Mouse (Mus musculus) ES-E14 (cell line): ENCODE measurements around the gene Zfp354a. TPM values are rescaled to one million over a fixed set of nuclear protein-coding genes. Genes with fewer than 3 reads are reported as not detected.
"Not testable (repeated sequence)": the region's sequence is repeated elsewhere in the genome, so short reads cannot be mapped to it uniquely, and the experiment has no call there.

Experiments
- DNase-seq: peaks from one replicate; pipeline ENCODE4 v3.0.0-alpha.2; 2013; ENCODE audit warnings: low read depth, low spot score
- H3K27ac ChIP-seq: 2 replicates; pipeline ENCODE4 v1.5.1; 2012; ENCODE audit warnings: low read depth, mild to moderate bottlenecking, low read length, moderate library complexity, mixed read lengths; ENCODE audit not compliant: poor library complexity, insufficient read depth, severe bottlenecking
- H3K36me3 ChIP-seq: 2 replicates; pipeline ENCODE4 v1.6.1; 2012; ENCODE audit warnings: mild to moderate bottlenecking, low read length, moderate library complexity, mixed read lengths; ENCODE audit not compliant: control insufficient read depth, poor library complexity, insufficient read depth, severe bottlenecking
- H3K4me1 ChIP-seq, 2 experiments: fragments of 150-350 bp in 1 of 2; sonication (generic) in 1 of 2; 2 replicates each; pipeline ENCODE4 v1.6.1; 2012; ENCODE audit warnings: low read length in 2 of 2, mild to moderate bottlenecking in 1 of 2, mixed read lengths in 1 of 2; ENCODE audit not compliant: control insufficient read depth in 2 of 2, insufficient read depth in 2 of 2, poor library complexity in 1 of 2
- H3K4me3 ChIP-seq, 2 experiments: fragments of 150-350 bp in 1 of 2; sonication (generic) in 1 of 2; 2 replicates each; pipeline ENCODE4 v1.5.1; 2012; ENCODE audit warnings: low read length in 2 of 2, low read depth in 1 of 2, mild to moderate bottlenecking in 1 of 2, mixed read lengths in 1 of 2; ENCODE audit not compliant: insufficient read depth in 1 of 2, poor library complexity in 1 of 2, severe bottlenecking in 1 of 2
- H3K9ac ChIP-seq: 2 replicates; pipeline ENCODE4 v1.6.1; 2012; ENCODE audit warnings: low read depth, mild to moderate bottlenecking, low read length, mixed read lengths; ENCODE audit not compliant: poor library complexity, insufficient read depth, severe bottlenecking
- H3K9me3 ChIP-seq: fragments of 150-350 bp; sonication (generic); 2 replicates; pipeline ENCODE4 v1.6.1; 2012; ENCODE audit warnings: low read depth, mild to moderate bottlenecking, low read length; ENCODE audit not compliant: control insufficient read depth, insufficient read depth
- CHD2 ChIP-seq: IDR thresholded peaks from 2 replicates; pipeline ENCODE4 v1.6.1; 2014; ENCODE audit warnings: mild to moderate bottlenecking, low read depth, low read length, inconsistent platforms
- HCFC1 ChIP-seq: IDR thresholded peaks from 2 replicates; pipeline ENCODE4 v1.6.1; 2012; ENCODE audit warnings: low read length, inconsistent platforms, borderline replicate concordance; ENCODE audit not compliant: insufficient read depth
- MAFK ChIP-seq: IDR thresholded peaks from 2 replicates; pipeline ENCODE4 v1.6.1; 2014; ENCODE audit warnings: mild to moderate bottlenecking, low read depth, low read length, inconsistent platforms; ENCODE audit not compliant: insufficient read depth
- ZC3H11A ChIP-seq: IDR thresholded peaks from 2 replicates; pipeline ENCODE4 v1.6.1; 2012; ENCODE audit warnings: low read depth, mild to moderate bottlenecking, inconsistent platforms, low read length, borderline replicate concordance
- ZNF384 ChIP-seq: IDR thresholded peaks from 2 replicates; pipeline ENCODE4 v1.6.1; 2012; ENCODE audit warnings: low read depth, low read length, inconsistent platforms
- in situ Hi-C, 2 experiments: fragments of 600-800 bp; cut with MboI; formaldehyde crosslinking; loops; one replicate each; pipeline ENCODE4 v1.15.1; 2025; ENCODE audit warnings: low sequenced_read_pairs in 2 of 2, inconsistent platforms in 1 of 2; ENCODE audit not compliant: unreplicated experiment in 2 of 2
- total RNA-seq: library from RNA; depleted of rRNA; stranded (reverse); fragments of 300-350 nt; gene quantifications from 2 replicates; pipeline ENCODE4 v1.2.3, GENCODE M21; 2012; rRNA removed

Gene Zfp354a
- 6.6 and 7.1 TPM in 2 replicates for total RNA-seq

- in situ Hi-C loops, result no loop called here
- peak; percentile 31 for DNase-seq
- no peaks in the 10 kb centered on the region for H3K4me1 ChIP-seq
- H3K36me3 ChIP-seq, result peaks cover 4% of the 10 kb centered on the region; the same call in 1 of the 2 replicates
- H3K27ac ChIP-seq, result no peak within 1 kb of the TSS
- H3K4me3 ChIP-seq, result peak within 1 kb of the TSS; percentile 82 to 97
- no peaks in the 10 kb centered on the region for H3K9me3 ChIP-seq
- TF ChIP-seq ZNF384 (no peak), HCFC1 (peak; percentile 97), CHD2 (no peak)
- H3K9ac ChIP-seq, result peak within 1 kb of the TSS; percentile 67
Observed at GRCm38 (mm10) chr11:51059151-51059571, at the start of gene Zfp354a. Zfp354a (plus strand) TSS chr11:51059257.

DNA sequence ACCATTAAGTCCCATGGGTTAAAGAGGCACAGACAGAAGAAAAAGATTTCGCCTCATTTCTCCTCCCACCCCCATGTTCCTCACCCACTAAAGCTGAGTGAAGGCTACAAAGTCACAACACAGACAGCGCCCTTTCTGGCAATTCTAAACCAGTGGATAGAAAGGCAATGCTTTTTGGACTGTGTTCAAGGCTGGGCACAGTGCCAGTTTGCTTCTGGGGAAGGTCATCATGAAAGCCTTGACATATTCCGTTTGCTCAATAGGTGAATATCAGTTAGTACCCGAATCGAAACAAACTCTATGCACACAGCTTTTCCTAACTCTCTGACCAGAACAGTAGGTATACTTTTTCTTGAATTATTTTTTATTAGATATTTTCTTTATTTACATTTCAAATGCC lies 47.2 kb upstream of the Zfp354a start:
- Histone ChIP-seq H3K9ac (no peak overlapping the region), H3K4me3 (no peak overlapping the region), H3K36me3 (no peaks in the 10 kb centered on the region), H3K4me1 (peaks cover 0 to 4% of the 10 kb centered on the region in 2 experiments; a peak in 1 of 4 replicates), H3K9me3 (no peaks in the 10 kb centered on the region), H3K27ac (no peak overlapping the region)
- no peak for DNase-seq
- in situ Hi-C loops, result no loop called here
- TF ChIP-seq ZNF384, result no peak
- TF ChIP-seq ZC3H11A, result no peak
- no peak for TF ChIP-seq MAFK
- no peak for TF ChIP-seq HCFC1
- no peak for TF ChIP-seq CHD2

DNA sequence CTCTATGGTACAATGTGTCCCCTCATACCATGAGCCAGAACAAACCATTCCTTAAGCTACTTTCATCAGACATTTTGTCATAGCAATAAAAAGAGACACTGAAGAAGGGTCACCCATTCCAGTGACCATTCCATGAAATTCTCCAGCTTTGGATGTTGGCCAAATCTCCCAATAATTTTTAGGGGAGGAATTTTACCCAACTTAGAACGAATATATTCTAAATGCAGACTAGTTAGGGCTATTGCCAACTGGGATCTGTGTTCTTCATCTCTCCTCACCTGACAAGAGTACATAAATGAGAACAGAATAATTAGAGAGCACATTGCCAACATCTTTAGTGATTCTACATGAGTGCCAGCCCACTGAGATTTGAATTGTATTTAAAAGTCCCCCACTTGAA lies 45.1 kb upstream of the Zfp354a start, which contains the start of gene Olfr54:
Gene Olfr54 (plus strand): TSS at position 301 of the 400 bp plus-strand sequence.
- Histone ChIP-seq H3K36me3 (no peaks in the 10 kb centered on the region), H3K9me3 (no peaks in the 10 kb centered on the region), H3K4me3 (no peak within 1 kb of the TSS), H3K4me1 (peaks cover 0 to 4% of the 10 kb centered on the region in 2 experiments; a peak in 1 of 4 replicates), H3K9ac (no peak within 1 kb of the TSS), H3K27ac (no peak within 1 kb of the TSS)
- no peak for TF ChIP-seq ZC3H11A
- no peak for TF ChIP-seq ZNF384
- TF ChIP-seq HCFC1, result no peak
- no peak for TF ChIP-seq CHD2
- no peak for TF ChIP-seq MAFK
- DNase-seq, result no peak
- in situ Hi-C loops, result no loop called here

GRCm38 (mm10) chr11:51016341-51016740 lies 42.7 kb upstream of the Zfp354a start:
- Histone ChIP-seq H3K27ac (no peak overlapping the region), H3K4me3 (no peak overlapping the region), H3K9me3 (no peaks in the 10 kb centered on the region), H3K9ac (no peak overlapping the region), H3K4me1 (peaks cover 0 to 4% of the 10 kb centered on the region in 2 experiments; a peak in 1 of 4 replicates), H3K36me3 (no peaks in the 10 kb centered on the region)
- TF ChIP-seq ZNF384, result no peak
- no peak for TF ChIP-seq CHD2
- TF ChIP-seq HCFC1, result no peak
- TF ChIP-seq MAFK, result no peak
- TF ChIP-seq ZC3H11A, result no peak
- DNase-seq, result no peak
- in situ Hi-C loops, result no loop called here

- H3K4me1 ChIP-seq, H3K9ac ChIP-seq, DNase-seq, in situ Hi-C loops, H3K27ac ChIP-seq, H3K36me3 ChIP-seq, H3K4me3 ChIP-seq, H3K9me3 ChIP-seq: not testable (repeated sequence)
Observed at GRCm38 (mm10) chr11:51026811-51027210, 32.2 kb upstream of the Zfp354a start.

DNA sequence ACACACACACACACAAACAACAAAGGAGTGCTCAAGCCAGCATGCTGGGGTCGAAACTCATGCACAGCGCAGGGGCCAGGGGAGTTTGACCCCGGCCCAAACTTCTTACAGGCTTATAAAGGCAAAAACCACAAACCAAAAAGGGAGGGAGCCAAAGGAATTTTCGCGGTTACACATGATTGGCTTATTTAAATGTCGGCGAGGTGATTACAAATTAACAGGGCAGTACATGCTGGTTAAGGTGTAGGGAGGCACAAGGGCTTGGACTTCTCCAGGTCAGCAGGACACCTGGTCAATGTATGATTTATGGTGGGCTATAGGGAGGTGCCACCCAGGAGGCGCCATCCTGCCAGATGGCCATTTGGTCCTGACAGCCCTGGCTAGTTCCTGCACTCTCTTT lies 29.7 kb upstream of the Zfp354a start:
- H3K36me3 ChIP-seq, H3K27ac ChIP-seq, H3K4me1 ChIP-seq, H3K4me3 ChIP-seq, DNase-seq, H3K9ac ChIP-seq, H3K9me3 ChIP-seq, in situ Hi-C loops: not testable (repeated sequence)
